Mouse (Mus musculus) cerebellum, postnatal 10 days (tissue): ENCODE data around the gene Dolk.

ENCODE experiments used
- DNase-seq, 2 experiments: peaks; one replicate each; pipeline ENCODE4 v3.0.0; 2021; ENCODE audit warnings: mixed read lengths in 2 of 2

Dolk gene

DNA sequence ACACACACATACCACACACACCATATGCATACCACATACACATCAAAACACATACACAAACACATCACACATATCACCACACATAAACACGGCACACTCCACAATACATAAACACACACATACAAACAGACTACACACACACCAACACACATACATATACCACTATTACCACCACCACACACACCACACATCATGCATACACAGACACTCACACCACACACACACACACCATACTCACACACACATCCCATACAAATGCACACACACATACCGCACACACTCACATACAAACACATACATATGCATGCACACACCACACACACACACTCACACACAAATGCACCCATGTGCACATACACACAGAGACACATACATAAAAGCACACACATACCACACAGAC lies 18.7 kb downstream of the Dolk start:
- DNase-seq: no peak

DNA sequence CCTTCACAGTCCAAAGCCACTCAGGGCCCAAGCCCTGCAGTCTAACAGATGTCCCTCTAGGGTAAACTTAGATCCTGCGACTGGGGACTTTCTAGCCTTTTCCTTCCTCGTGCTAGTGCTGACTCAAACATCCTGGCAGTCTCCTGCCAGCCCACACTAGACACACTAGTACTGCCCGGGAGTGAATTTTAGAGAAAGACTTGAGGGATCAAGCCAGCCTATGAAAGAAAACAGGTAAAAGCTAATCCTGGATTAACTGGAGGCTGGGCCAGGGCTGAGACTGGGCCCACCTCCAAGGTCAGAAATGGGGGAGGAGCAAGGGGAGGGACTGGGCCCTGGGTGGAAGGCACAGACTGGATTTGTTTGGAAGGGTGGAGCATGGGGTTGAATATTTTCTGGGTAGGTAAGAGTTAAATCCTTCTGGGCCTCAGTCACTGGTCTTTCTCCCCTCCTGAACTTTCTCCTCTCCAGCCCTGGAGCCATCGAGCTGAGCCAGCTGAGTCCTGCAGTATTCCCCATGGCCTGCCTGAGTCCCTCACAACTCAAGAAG lies 19.7 kb downstream of the Dolk start:
- DNase-seq: peak; percentile 75 to 82

DNA sequence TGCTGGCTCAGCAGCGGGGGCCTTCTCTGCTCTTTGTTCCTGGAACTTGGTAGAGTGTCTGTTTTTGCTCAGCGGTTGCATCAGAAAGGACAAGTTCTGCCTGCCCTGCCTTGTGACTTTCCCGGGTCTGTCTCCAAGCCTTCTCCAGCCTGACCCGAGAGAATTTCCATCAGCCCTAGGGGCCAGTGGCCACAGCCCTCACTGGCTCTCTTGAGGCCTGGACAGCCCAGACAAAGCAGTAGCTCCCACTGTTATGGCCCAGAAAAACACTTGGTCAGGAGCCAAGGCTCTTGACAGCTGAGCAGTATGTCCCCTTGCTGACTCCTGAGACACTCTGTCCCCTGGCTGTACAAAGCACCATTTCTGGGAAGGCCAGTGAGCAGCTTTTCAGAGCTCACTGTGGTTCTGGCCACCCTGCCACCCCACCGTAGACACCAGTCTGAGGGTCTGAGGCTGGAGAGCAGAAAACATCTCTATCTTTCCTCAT lies 20.3 kb downstream of the Dolk start, which contains the start of gene Phyhd1:
Gene Phyhd1 (plus strand): TSS at position 437 of the 487 bp plus-strand sequence.
- peak; percentile 76 to 78 for DNase-seq

DNA sequence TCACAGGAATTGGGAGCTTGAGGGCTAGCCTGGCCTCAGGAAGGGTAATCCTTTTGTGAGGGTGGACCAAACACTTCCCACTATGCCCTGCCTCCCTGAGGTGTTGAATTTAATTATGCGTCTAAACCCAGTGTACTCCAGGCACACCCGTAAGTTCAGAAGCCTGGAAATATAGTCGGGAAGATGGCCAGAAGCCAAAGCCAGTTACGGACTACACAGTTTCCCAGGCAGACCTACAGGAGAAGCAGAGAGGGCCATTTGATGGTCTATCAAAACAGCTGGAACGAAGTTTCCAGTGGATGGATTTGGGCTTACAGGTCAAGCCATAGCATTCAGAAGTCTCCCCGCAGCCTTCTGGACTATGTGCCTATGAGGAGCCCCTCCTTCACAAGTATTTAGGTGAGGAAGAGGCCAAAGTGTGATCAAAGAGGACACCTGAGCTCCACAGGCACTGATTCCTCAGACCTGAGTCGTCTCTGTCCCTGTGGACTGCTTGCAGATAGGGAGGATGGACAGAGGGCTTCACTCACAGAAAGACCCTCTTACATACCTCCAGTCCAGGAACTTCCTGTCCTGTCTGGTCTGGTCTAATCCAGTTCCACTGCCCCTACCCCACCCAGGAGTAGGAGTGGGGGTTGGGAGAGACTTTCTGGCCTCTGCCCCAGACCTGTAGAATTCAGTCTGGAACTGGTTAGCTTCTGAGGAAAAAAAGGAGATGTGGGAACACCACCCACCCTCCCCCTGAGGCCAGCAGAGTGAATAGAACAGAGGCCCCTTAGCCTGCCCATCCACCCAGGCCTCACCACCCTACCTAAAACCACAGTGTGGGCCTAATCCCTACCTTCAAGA lies 21.2 kb downstream of the Dolk start:
- peak in 1 of 2 experiments; percentile 32 for DNase-seq

DNA sequence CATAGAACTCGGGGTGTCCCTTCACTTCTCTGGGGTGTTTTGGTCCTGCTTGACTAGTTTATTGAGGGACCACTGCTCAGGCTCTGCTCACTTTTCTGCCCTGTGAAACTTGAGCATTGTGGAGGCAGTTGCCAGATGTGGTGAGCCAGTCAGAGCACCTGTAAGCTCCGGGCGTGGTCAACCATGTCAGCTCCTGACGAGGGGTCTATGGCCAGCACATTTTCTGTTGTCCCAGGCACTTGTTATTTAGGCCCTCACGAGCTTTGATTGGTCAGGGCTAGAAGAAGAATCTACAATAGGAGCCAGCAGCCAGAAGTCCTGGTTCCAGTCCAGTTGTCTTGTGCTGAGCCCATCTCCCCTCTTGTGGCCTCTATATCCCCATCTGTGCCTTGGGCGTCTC lies 22.3 kb downstream of the Dolk start:
- DNase-seq: no peak

DNA sequence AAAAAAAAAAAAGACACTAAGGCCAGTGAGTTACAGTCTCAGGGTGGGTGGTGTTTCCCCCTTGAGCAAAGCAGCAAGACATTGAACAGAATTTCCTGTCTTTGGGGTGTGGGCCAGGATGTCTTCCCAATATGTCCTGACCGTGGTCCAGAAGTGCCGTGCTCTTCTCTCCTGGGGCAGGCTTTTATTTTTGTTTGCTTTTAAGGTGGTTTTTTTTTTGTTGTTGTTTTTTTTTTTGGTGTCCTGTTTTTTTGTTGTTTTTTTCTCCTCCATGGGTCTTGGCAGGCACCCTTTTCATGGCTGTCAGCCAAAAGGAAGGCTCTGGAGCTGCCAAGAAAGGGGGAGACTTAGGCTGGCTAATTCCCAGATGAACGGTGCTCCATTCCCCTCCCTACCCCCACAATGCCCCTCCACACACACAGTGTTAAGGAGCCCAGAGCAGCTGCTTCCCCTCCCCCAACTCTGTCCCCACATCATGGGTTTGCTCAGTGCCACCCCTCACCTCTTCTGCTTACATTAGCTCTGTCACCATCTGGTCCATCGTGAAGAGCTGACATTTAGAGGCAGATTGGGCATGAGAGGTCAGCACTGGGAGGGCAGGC lies 23.2 kb downstream of the Dolk start:
- peak; percentile 93 to 94 for DNase-seq

DNA sequence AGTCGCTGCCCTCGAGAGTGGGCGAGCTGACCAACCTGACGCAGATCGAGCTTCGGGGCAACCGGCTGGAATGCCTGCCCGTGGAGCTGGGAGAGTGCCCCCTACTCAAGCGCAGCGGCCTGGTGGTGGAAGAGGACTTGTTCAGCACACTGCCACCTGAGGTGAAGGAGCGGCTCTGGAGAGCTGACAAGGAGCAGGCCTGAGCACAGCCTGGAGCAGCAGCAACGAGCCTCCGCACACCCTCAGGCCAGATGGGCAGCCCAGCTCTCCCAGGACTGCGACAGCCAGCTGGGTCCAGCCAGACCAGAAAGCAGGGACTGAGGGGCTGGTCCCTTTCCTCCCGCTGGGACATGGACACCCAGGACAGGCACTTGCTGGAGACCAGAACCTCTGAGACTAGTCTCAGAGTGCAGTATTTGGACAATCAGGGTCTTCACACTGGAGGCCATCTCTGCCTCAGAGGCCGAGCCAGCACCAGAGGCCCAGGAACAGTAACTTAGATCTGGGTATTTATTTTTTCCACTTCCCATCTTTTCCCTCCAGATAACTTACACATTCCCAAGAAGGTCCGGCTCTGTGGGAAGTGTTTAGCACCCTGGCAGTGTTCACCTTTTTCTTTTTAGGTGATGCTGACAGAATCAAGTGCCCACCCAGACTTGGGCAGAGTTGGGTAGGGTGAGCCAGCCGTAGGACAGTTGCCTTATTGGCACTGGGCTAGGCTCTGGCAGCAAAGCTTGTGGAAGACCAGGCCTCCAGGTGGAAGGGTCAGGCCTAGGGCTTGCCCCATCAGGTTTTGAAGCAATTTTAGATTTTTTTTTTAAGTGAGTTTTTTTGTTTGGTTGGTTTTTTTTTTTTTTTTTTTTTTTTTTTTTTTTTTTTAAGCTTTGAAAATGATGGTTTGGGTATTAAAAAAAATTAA lies 24.0 kb downstream of the Dolk start:
- peak; percentile 64 to 69 for DNase-seq

DNA sequence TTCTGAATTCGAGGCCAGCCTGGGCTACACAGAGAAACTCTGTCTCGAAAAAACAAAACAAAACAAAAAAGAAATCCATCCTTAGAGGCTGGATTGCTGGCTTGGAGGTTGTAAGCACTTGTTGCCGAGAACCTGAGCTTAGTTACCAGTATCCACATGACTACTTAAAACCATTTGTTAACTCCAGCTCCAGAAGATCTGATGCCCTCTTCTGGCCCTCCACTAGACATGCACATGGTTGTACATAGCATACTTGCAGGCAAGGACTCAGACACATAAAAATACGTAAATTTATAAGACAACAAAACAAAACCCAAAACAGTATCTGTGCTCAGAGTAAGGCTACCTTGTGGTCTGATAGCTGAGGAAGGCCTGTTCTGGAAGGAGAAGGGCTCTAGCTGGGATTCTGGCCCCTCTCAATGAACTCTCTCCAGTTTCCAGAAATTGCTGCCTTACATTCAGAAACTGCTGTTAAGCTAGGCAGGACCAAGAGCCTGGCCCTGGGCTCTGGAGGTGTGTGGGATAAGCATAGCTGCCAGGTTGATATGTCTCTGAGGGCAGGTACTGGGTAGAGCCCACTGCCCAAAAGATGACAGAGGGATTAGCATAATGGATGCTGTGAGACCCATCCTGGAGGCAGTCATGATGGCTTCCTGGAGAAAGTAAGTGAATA lies 24.9 kb downstream of the Dolk start:
- no peak for DNase-seq

DNA sequence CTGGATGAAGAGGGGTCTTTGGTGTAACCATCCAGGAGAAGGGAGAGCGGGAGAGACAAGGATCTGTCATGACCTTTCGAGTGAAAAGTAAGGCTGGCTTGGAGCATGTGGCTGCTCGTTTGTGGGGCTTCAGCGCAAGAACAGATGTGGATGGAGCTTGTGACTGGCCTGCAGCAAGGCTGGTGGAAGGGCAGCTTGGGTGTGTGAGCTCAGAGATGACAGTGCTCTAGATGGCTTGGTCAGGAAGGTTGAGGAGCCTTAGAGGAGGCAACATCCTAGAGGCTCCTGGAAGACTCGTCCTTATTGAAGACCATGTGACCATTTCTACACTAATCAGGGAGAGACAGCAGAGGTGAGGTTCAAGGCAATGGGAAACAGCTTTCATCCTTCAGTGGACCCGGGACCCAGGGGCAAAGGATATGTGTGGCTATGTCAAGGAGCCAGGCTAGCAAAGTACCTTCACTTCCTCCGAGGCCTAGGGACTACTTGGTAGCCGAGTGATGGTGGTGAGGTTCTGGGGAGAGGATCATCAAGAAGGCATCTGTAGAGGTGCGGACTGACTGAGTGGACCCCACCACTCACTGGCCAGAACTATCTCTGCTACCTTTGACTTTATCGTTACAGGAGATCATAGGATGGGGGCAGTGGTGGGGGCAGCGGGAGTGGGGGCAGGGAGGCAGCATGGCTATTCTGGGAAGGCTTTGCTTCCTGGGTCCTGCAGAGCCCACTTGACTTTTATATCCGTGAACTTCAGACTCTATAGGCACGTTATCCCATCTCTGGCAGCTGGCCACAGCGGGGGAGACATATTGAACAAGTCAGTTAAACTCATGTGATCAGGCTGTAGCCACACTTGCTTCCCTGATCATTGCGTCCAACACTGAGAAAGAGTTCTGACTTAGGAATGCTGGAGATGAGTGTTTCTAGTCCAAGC lies 26.7 kb downstream of the Dolk start:
- DNase-seq: peak in 1 of 2 experiments; percentile 46

DNA sequence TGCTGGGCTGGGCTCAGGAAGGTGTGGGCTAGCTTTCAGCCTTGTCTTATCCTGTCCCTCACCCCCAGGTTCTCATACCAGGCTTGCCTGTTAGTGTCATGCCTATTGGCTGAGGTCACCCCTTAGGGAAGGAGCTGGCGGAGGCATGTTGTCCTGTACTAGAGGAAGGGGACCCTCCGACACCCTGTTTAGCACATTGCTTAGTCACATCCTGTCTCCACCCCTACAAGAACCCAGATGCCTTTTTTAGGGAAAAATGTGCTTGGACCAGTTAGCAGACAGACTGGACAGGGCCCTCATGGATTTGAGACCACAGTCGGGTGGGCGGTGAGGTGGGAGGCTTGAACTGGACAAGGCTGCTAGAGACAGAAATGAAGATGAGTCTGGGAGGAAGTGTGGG lies 27.5 kb downstream of the Dolk start:
- DNase-seq: no peak

DNA sequence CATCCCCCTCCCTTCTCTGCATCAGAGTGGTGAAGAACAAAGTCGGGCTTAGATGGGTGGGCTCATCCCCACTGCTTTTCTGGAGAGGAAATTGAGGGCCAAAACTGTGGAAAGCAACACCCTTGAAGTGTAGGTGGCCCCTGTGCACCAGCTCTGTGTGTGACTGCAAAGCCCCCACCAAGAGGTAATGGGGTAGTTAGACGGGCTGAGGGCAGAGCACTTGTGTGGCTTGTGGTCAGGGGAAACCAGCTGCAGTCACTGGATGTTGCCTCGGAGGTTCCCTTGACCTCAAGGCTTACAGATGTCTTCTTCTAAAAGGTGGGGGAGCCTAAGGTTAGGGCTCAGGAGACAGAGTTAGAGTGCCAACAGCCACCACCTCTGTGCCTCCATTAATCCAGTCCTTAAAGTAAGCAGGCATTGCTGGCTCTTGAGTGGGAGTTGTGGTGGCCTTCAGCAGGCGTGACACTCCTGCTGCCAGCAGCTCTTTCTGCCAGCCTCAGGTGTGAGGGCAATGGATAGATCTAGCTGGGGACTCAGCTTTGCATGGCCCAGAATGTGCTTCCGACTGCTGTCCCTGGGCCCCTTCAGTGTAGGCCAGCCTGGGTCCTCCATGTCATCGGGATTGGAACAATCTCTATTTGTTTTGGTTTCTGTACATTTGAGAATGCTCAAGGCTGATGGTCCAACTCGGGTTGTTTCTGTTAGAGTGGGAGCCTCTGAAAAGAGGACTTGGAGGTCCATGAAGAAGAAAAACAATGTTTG lies 28.3 kb downstream of the Dolk start:
- DNase-seq: no peak

DNA sequence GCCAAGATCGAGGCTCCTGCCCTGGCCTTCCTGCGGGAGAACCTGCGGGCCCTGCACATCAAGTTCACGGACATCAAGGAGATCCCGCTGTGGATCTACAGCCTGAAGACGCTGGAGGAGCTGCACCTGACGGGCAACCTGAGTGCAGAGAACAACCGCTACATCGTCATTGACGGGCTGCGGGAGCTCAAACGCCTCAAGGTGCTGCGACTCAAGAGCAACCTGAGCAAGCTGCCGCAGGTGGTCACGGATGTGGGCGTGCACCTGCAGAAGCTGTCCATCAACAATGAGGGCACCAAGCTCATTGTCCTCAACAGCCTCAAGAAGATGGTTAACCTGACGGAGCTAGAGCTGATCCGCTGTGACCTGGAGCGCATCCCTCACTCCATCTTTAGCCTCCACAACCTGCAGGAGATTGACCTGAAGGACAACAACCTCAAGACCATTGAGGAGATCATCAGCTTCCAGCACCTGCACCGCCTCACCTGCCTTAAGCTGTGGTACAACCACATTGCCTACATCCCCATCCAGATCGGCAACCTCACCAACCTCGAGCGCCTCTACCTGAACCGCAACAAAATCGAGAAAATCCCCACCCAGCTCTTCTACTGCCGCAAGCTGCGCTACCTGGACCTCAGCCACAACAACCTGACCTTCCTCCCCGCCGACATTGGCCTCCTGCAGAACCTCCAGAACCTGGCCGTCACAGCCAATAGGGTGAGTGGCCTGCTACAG lies 29.4 kb downstream of the Dolk start:
- no peak for DNase-seq

DNA sequence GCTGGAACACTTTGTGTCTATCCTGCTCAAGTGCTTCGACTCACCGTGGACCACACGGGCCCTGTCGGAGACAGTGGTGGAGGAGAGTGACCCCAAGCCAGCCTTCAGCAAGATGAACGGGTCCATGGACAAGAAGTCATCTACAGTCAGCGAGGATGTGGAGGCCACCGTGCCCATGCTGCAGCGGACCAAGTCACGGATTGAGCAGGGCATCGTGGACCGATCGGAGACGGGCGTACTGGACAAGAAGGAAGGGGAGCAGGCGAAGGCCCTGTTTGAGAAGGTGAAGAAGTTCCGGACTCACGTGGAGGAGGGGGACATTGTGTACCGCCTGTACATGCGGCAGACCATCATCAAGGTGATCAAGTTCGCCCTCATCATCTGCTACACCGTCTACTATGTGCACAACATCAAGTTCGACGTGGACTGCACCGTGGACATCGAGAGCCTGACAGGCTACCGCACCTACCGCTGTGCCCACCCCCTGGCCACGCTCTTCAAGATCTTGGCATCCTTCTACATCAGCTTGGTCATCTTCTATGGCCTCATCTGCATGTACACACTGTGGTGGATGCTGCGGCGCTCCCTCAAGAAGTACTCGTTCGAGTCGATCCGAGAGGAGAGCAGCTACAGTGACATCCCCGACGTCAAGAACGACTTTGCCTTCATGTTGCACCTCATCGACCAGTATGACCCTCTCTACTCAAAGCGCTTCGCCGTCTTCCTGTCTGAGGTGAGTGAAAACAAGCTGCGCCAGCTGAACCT lies 30.3 kb downstream of the Dolk start:
- no peak for DNase-seq

DNA sequence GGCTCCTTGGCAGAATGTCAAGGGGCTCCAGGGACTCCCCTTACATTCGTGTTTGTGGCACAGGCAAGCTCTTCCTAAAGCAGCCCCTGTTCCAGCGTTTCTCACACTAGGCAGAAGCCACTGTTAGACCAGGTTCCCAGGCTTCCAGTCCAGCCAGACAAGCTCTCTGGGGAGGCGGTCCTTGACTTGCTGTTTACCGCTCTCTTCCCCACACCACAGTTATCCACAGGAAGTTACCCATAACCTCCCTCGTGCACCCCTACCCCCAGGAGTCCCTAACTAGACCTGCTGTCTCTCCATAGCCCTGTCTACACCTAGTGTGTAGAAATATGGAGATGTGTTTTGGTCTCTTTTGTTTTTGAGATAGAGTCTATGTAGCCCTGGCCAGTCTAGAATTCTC lies 32.3 kb downstream of the Dolk start:
- DNase-seq: no peak

DNA sequence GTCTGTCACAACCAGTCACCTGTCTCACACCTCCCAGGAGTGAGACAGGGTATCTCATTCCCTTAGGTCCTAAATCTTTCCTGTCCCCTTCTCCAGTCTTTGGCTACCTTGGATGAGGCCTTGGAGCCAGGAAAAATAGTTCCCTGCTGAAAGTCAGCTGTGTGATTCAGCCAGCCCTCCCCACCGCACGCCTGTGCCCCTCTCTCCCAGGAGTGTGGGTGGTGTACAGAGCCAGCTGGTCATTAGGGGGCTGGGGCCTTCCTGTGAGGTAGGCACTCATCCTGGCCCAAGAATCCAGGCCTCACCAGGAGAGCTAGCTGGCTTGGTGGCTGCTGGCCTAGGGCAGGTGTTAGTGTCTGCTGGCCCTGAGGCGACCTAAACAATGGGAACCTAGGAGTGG lies 33.6 kb downstream of the Dolk start:
- peak in 1 of 2 experiments; percentile 39 for DNase-seq

DNA sequence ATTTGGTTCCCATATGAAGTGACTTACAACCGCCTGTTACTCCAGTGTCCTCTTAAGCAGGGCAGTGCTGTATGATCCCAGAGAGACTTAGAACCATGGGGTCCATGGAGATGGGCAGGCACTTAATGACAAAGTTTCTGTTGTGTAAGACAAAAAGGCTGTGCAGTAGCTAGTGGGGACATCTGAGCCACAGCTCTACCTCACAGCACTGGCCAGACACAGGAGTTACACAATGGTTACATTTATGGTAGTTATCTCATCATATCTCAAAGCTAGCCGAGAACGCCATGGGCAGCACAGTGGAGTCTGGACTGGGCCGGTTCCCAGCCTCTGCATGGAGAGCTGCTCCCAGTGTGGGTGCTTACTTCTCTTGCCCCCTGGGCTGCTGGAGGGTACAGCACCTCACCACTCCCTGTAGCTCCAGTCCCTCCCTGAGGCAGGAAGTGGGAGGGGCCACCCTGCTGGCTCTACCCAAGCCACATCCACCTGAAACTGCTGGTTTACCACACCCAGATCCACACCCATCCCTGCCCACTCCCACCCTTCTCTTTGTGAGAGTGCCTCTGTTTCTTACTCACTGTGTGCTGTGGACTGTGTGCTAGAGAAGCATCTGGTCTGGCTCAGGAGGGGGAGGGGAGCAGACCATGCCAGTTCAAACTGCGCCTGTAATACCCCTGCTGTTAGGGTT lies 34.6 kb downstream of the Dolk start:
- peak; percentile 57 to 67 for DNase-seq

DNA sequence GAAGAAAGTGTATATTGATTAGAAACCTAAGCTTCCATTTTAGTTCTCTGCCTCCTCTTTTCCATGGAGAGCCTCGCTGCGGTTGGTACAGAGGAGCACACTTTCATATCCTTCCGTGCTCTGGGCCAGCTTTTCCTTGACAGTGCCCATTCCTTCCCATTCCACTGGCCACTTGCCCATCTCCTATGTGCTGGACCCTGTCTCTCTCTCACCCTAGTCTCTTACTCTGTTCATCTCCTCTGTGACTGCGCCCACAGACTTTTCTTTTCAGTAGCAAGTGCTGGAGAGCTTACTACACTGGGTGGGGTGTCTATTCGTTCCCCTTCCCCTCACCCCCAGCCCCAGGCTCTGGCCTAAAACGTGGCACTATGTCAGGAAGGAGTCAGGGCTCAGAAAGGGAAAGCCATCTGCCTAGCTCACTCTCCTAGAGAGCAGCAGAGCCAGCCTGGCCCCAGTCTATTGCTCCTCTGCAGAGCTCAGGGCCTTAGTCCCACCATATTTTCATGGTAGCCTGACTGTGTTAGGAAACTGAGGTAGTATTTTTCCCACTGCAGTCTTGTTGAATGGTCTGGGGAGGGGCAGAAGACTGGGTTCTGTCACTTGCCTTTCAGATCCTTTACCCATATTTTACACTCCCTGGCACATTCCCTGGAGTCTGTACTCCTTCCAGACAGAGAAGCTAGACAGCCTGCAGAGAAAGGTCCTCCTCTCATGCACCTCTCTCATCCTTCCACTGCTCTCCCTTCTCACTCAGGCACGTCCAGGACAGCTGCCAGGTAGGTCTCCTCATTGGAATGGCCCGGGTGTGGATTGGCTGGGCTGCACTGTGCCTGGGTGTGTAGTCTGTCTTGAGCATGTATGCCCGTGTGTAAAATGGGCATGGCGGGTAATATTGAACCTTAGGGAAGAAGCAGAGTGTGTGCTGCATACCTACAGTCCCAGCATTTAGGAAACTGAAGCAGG lies 35.7 kb downstream of the Dolk start:
- DNase-seq: peak; percentile 72 to 73
